In the genomic region with DNA sequence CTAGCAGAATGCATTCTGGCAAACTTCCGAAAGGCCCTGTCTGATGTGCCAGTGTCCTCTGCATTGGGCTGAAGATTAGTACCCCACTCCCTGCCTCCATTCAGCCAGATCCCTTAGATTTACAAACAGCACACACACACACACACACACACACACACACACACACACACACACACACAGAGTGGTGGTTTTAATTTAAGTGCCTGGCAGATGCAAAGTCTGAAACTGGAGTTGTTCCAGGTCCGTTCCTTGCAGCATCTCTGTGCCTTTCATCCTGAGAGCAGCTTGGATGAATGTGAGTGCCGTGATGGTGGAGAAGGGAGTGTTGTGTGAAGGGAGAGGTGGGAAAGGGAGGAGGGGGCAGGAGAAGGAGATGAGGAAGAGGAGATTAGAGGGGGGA, we compare ENCODE assay signal across 11 mouse cellular contexts. TPM values are rescaled to one million over a fixed set of nuclear protein-coding genes. Genes with fewer than 3 reads are reported as not detected.
DNase-seq lines count a peak whose midpoint lies in the region; ATAC-seq and TF ChIP-seq lines count a peak whose summit lies in the region.
"Had no signal": no experiment of that assay in that cellular context is flagged by ENCODE, and none has a peak within 500 bp of the region (broad histone marks: within the 10 kb centered on the region; RNA-seq: fewer than 3 reads in every experiment).

No protein-coding gene starts in this region.

- no peak for TF ChIP-seq CTCF in left cerebral cortex, adult 2 months (IDR thresholded peaks at IDR 0.05)
- no peak for TF ChIP-seq CTCF in thymus, adult 2 months (IDR thresholded peaks at IDR 0.05; ENCODE audit: borderline replicate concordance, control insufficient read depth, extremely low read depth, insufficient read depth, low read length, poor library complexity)

- intact Hi-C loops in left cerebral cortex, adult 2 months (cut with DNase I) = loop anchor here (5.0 kb wide), 3 partner anchors 83 to 262 kb away; a partner anchor contains a TSS
- intact Hi-C loops in left cerebral cortex, postnatal 4 days (cut with DNase I) = loop anchor here (5.0 kb wide), 1 partner anchor 67 kb away; no protein-coding TSS in a partner anchor

- H3K4me3 ChIP-seq in left cerebral cortex, adult 2 months = no peak overlapping the region
- peak overlapping the region; percentile 58; the same call in 1 of the 2 replicates for H3K4me3 ChIP-seq in forebrain, embryonic 13.5 days
- no peak overlapping the region for H3K4me3 ChIP-seq in thymus, adult 2 months (ENCODE audit: control insufficient read depth, insufficient read depth, low read length)
- H3K4me3 ChIP-seq: lung, embryonic 15.5 days; midbrain, embryonic 12.5 days had no signal

- TF ChIP-seq POLR2A in thymus, adult 2 months (IDR thresholded peaks at IDR 0.05; ENCODE audit: control insufficient read depth, extremely low read depth, insufficient read depth, low read length, poor library complexity) = no peak

- no peaks in the 10 kb centered on the region for H3K27me3 ChIP-seq in forebrain, embryonic 13.5 days
- peaks cover 2% of the 10 kb centered on the region; the same call in 1 of the 2 replicates for H3K27me3 ChIP-seq in thymus, adult 2 months (ENCODE audit: control insufficient read depth, insufficient read depth, low read length)

- H3K27ac ChIP-seq in left cerebral cortex, adult 2 months = peak overlapping the region; percentile 70
- peak overlapping the region; percentile 94 for H3K27ac ChIP-seq in forebrain, embryonic 13.5 days
- H3K27ac ChIP-seq in thymus, adult 2 months (ENCODE audit: control insufficient read depth, insufficient read depth, low read length) = no peak overlapping the region
- H3K27ac ChIP-seq: lung, embryonic 15.5 days; midbrain, embryonic 12.5 days had no signal

- H3K36me3 ChIP-seq in forebrain, embryonic 13.5 days (ENCODE audit: poor library complexity, severe bottlenecking) = peaks cover 6% of the 10 kb centered on the region; the same call in 1 of the 2 replicates
- H3K36me3 ChIP-seq in thymus, adult 2 months (ENCODE audit: control insufficient read depth, insufficient read depth, low read length) = no peaks in the 10 kb centered on the region
- H3K36me3 ChIP-seq: lung, embryonic 15.5 days; midbrain, embryonic 12.5 days had no signal

- peak overlapping the region; percentile 74 for H3K9ac ChIP-seq in forebrain, embryonic 13.5 days
- H3K9ac ChIP-seq: lung, embryonic 15.5 days; midbrain, embryonic 12.5 days had no signal

- peaks cover 55% of the 10 kb centered on the region for H3K4me1 ChIP-seq in forebrain, embryonic 13.5 days
- H3K4me1 ChIP-seq in thymus, adult 2 months (replicated peaks; ENCODE audit: control insufficient read depth, insufficient read depth, low read length) = peaks cover 10% of the 10 kb centered on the region; the same call in 1 of the 2 replicates

- DNase-seq in left cerebral cortex, adult 2 months (ENCODE audit: extremely low spot score in 1 of 2, low spot score in 2 of 2) = peak in 1 of 2 experiments; percentile 48
- DNase-seq in left cerebral cortex, adult 11 months (ENCODE audit: low spot score) = no peak
- DNase-seq in left cerebral cortex, postnatal 4 days = peak; percentile 15
- peak; percentile 62 for DNase-seq in right cerebral cortex, postnatal 25 days
- no peak for DNase-seq in cerebellum, postnatal 25 days
- no peak for DNase-seq in thymus, adult 2 months
- DNase-seq: kidney, adult 18-20 months had no signal

- H3K9me3 ChIP-seq in forebrain, embryonic 13.5 days (replicated peaks) = no peaks in the 10 kb centered on the region
- H3K9me3 ChIP-seq: lung, embryonic 15.5 days; midbrain, embryonic 12.5 days had no signal

- 26% methylated on average over 3 of the region's 3 CpGs for WGBS in forebrain, embryonic 13.5 days
- WGBS in thymus, adult 2 months = 46% methylated on average over 3 of the region's 3 CpGs

- H3K4me2 ChIP-seq in forebrain, embryonic 13.5 days = peak overlapping the region; percentile 77
- H3K4me2 ChIP-seq: lung, embryonic 15.5 days; midbrain, embryonic 12.5 days had no signal

- ATAC-seq in forebrain, embryonic 13.5 days = peak; percentile 39

RNA-seq across cellular contexts. Expression of a gene that starts 4.2 kb away (rescaled TPM):
- total RNA-seq in left cerebral cortex, adult 2 months (2021) = 1 to 10 TPM; 8.2 to 8.3 TPM
- polyA plus RNA-seq in forebrain, embryonic 13.5 days (2015; fragmentation: Nextera tagmentation; extraction: Ambion mirVana) = 5.9 and 6.7 TPM in 2 replicates
- total RNA-seq in left cerebral cortex, postnatal 4 days (2021) = 10 to 100 TPM in 1 of 2 experiments, 1 to 10 TPM in 1; 9.5 to 10.1 TPM
- 0.05 and 0.11 TPM in 2 replicates for polyA plus RNA-seq in thymus, adult 2 months (2012; rRNA removed)
- polyA plus RNA-seq: heart, embryonic 16.5 days; lung, embryonic 15.5 days had no signal

Comparison
In these comparisons a context has a peak if more than half of its experiments do, and no peak if none do; other contexts are left out.
1. DNase-seq: peak in left cerebral cortex, postnatal 4 days (single experiment) and right cerebral cortex, postnatal 25 days (single experiment); none in left cerebral cortex, adult 11 months (single experiment), cerebellum, postnatal 25 days (0 of 2) and thymus, adult 2 months (single experiment).